Mouse (Mus musculus) heart, adult 2 months (tissue): Measurements from ENCODE around the gene Cp. TPM values are rescaled to one million over a fixed set of nuclear protein-coding genes. Genes with fewer than 3 reads are reported as not detected.
"Not testable (repeated sequence)": the region's sequence is repeated elsewhere in the genome, so short reads cannot be mapped to it uniquely, and the experiment has no call there.

Experiments used
- DNase-seq, 2 experiments: peaks; one replicate each; pipeline ENCODE4 v3.0.0; 2021
- H3K27ac ChIP-seq: fragments of 200-600 bp; 2 replicates; pipeline ENCODE4 v1.8.1; 2022
- H3K27me3 ChIP-seq: fragments of 200-500 bp; 2 replicates; pipeline ENCODE4 v1.6.1; 2012; ENCODE audit warnings: mild to moderate bottlenecking, low read length, inconsistent platforms, mixed read lengths; ENCODE audit not compliant: control insufficient read depth, insufficient read depth
- H3K36me3 ChIP-seq: fragments of 200-500 bp; 2 replicates; pipeline ENCODE4 v1.6.1; 2012; ENCODE audit warnings: low read length, inconsistent platforms; ENCODE audit not compliant: control insufficient read depth, insufficient read depth
- H3K4me1 ChIP-seq: fragments of 200-500 bp; 2 replicates; pipeline ENCODE4 v1.6.1; 2011; ENCODE audit warnings: low read length; ENCODE audit not compliant: control insufficient read depth, insufficient read depth
- H3K4me3 ChIP-seq: fragments of 200-600 bp; 2 replicates; pipeline ENCODE4 v1.8.1; 2022
- H3K79me2 ChIP-seq: fragments of 200-500 bp; replicated peaks from 2 replicates; pipeline ENCODE4 v1.6.1; 2012; ENCODE audit warnings: mild to moderate bottlenecking, inconsistent platforms, low read length, moderate library complexity, mixed read lengths; ENCODE audit not compliant: control insufficient read depth, insufficient read depth
- H3K9ac ChIP-seq: fragments of 200-500 bp; 2 replicates; pipeline ENCODE4 v1.6.1; 2012; ENCODE audit warnings: low read depth, mild to moderate bottlenecking, control low read depth, inconsistent platforms, low read length, mixed read lengths
- CTCF ChIP-seq: fragments of 200-600 bp; IDR thresholded peaks from 2 replicates; pipeline ENCODE4 v1.8.1; 2022; ENCODE audit warnings: antibody characterized with exemption, mild to moderate bottlenecking, moderate library complexity
- EP300 ChIP-seq: fragments of 200-500 bp; IDR thresholded peaks from 2 replicates; pipeline ENCODE4 v1.6.1; 2011; ENCODE audit warnings: low read depth, low read length, control low read depth; ENCODE audit not compliant: insufficient read depth
- POLR2A ChIP-seq: fragments of 200-500 bp; IDR thresholded peaks from 2 replicates; pipeline ENCODE4 v1.6.1; 2011; ENCODE audit warnings: mild to moderate bottlenecking, low read depth, low read length, control low read depth; ENCODE audit not compliant: insufficient read depth
- WGBS: fragments of 180-500 bp; shearing (Covaris S2); methylation state at CpG from one replicate; pipeline ENCODE4 v1.1.7; 2018; 5-methylcytosine and 5-hydroxymethylcytosine counted together
- intact Hi-C: fragments of 180-260 bp; cut with DNase I; formaldehyde crosslinking; loops from one replicate; pipeline ENCODE4 v1.15.1; 2025
- polyA plus RNA-seq: library from polyadenylated mRNA; depleted of rRNA; stranded (reverse); fragments of >200 nt; gene quantifications from 2 replicates; pipeline ENCODE4 v1.2.3, GENCODE M21; 2012; rRNA removed
- total RNA-seq, 2 experiments: library from RNA; stranded (reverse); gene quantifications; 2 replicates each; pipeline ENCODE4 v1.2.3; 2021

The Cp gene
- total and polyA plus RNA-seq, 3 experiments = 15.4 to 49.1 (median 40.7) TPM

DNA sequence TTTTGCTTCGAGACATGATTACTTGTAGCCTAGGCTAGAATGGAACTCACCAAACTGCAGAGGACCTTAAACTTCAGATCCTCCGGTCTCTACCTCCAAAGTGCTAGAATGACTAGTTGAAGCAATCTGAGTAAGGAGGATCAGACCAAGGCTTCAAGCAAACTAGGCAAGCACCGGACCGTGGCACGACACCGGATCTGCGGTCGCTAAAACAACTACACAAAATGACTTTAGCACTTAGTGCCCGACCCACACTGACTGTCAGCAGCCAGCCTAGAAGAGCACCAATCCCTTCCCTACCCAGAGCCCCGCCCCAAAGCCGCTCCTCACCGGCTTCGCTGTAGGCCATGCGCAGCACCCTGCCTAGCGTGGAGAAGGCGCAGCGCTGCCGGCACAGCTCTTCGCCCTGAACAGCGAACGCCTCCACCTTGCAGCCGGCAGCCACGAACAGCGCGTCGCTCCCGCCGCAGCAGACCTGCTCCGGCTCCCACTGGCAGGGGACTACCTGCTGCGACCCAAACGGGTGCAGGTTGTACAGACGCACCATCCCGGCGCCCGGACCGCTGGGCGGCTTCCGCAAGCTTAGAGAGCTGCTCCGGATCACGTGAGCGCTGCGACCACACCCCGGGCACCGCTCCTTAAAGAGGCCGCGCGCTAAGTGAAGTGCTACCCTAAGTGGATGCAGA is 78.0 kb downstream of the Cp start, which contains the start of gene Hps3:
Gene Hps3, minus strand, starts transcription at position 597 of the 686 bp plus-strand sequence.
- DNase-seq = peak; percentile 91 to 94
- under 1% methylated on average over 47 of the region's 47 CpGs for WGBS
- Histone ChIP-seq H3K36me3 (peaks cover 5% of the 10 kb centered on the region), H3K79me2 (no peaks in the 10 kb centered on the region; the same call in 1 of the 2 replicates), H3K4me1 (peaks cover 7% of the 10 kb centered on the region), H3K27me3 (no peaks in the 10 kb centered on the region), H3K9ac (peak within 1 kb of the TSS; percentile 87), H3K27ac (peak within 1 kb of the TSS; percentile 83), H3K4me3 (peak within 1 kb of the TSS; percentile 91)
- intact Hi-C loops = loop anchor here (2.0 to 10.0 kb wide), 4 partner anchors 22 to 870 kb away; partner anchors contain the start of genes 1700064H15Rik, Gyg and Hltf
- TF ChIP-seq POLR2A (peak; percentile 83), EP300 (0 out of 2 replicates have a peak, but pooled peaks have one; percentile 10), CTCF (peak; percentile 28; the same call in 1 of the 2 replicates)

DNA sequence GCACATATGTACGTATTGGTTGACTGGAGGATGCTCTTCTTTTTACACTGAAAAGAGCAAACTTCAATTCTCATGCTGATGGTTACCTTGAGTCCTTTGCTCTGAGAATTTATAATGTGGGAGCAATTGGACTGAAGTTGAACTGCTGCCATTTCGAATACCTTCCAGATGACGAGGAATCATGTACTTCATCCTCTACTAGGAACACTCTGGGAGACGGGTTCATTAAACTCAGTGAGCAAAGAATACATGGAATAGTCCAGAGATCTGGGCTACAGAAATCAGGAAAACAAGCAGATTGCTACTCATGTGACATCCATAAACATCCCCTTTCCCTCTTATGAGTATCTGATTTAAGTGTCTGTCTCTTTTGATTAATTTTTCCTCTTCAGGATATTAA is 79.2 kb downstream of the Cp start:
- Histone ChIP-seq H3K4me1 (peaks cover 7% of the 10 kb centered on the region), H3K27ac (no peak overlapping the region), H3K36me3 (peaks cover 5% of the 10 kb centered on the region), H3K4me3 (no peak overlapping the region), H3K79me2 (no peaks in the 10 kb centered on the region; the same call in 1 of the 2 replicates), H3K9ac (no peak overlapping the region), H3K27me3 (no peaks in the 10 kb centered on the region)
- no peak for TF ChIP-seq EP300
- TF ChIP-seq POLR2A = no peak
- no peak for TF ChIP-seq CTCF
- 74% methylated on average over 4 of the region's 4 CpGs for WGBS
- no peak for DNase-seq
- intact Hi-C loops = loop anchor here (10.0 kb wide), 3 partner anchors 119 to 871 kb away; partner anchors contain the start of genes 1700064H15Rik and Gyg

DNA sequence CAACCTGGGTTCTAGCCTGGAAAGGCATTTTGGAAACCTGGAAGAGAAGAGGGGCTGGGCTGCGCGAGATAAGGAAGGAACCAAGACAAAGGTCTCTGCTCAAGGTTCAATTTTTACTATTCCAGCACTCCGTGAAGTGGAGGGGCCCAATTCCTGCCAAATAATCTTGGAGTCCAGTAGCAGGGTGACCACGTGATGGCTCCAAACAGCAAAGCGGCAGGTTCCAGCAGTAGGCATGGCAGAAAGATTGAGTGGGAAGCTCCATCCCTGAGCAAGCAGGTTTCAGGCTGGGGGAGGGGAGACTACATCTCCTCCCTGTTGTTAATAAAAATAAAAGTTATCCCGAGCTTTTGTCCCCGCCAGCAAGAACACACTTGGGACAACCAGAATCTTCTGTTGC is 84.6 kb downstream of the Cp start:
- intact Hi-C loops, H3K4me3 ChIP-seq, H3K27ac ChIP-seq, H3K27me3 ChIP-seq, H3K9ac ChIP-seq, H3K4me1 ChIP-seq, DNase-seq, H3K36me3 ChIP-seq, H3K79me2 ChIP-seq: not testable (repeated sequence)
- WGBS = 89% methylated on average over 7 of the region's 7 CpGs

DNA sequence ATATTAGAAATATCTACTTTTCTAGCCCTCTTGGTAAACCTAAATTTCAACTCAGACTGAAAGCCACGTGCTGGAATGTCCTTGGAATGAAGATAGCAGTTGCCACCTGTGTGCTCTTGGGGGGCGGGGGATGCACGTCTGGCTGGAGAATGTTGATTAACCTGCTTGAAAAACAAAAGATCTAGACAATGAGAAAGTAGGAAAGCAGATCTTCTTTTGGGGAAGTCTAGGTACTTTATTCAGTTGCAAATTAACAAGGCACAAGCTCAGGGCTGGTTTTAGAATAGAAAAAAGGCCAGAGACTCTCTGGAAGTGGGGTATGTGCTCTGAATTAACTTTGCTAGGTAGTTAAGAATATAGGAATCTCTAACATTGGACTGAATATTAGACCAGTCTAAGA is 87.9 kb downstream of the Cp start:
- H3K79me2 ChIP-seq, H3K36me3 ChIP-seq, H3K4me1 ChIP-seq, DNase-seq, H3K4me3 ChIP-seq, H3K27ac ChIP-seq, intact Hi-C loops, H3K9ac ChIP-seq, H3K27me3 ChIP-seq: not testable (repeated sequence)
- WGBS = 72% methylated on average over 3 of the region's 3 CpGs

DNA sequence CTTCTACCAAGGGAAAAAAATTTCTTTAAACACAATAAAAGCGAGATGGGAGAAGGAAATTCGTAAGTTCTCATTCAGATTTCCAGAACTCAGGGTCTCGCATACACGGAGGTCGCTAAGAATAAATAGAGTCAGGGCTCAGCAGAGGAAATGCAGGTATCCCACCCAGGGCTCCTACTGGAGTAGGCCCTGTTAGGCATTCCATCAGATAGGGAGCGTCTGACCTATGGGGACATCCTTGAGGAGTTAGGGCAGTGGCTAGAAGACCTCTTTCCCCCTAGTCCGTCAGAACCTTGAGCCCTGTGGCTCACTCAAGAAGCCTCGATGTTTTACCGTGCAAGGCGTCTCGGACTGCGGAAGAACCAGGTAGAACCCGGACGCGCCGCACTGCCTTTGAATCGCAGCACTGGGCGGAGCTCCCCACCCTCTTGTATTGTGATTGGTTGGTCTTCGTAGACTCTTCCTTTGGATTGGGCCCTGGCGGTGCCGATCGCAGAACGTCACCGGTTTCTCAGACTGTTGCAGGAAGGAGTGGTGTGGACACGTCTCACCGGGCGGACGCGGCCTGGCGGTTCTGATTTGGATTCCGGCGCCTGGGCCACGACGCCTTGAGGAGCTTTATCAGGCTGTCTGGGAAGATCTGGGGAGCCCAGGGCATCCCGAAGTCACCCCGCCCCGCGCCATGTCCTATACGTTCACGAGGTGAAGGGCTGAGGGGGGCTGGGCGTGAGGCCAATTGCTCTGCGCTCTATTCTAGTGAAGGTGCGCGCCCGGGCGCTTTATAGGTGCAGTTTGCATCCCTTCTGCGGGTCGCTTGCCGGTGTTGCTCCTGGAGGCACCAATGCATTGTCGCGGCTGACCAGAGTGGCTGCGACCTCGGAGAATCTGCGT is 100.7 kb downstream of the Cp start, which contains the start of gene Hltf:
Gene Hltf, plus strand, starts transcription at position 506 of the 891 bp plus-strand sequence.
- Histone ChIP-seq H3K79me2 (no peaks in the 10 kb centered on the region), H3K4me1 (no peaks in the 10 kb centered on the region; the same call in 1 of the 2 replicates), H3K27me3 (no peaks in the 10 kb centered on the region), H3K36me3 (no peaks in the 10 kb centered on the region), H3K9ac (peak within 1 kb of the TSS; percentile 80), H3K4me3 (peak within 1 kb of the TSS; percentile 83), H3K27ac (peak within 1 kb of the TSS; percentile 88)
- DNase-seq = peak; percentile 96 to 97
- intact Hi-C loops = loop anchor here (2.0 kb wide), 1 partner anchor 23 kb away; the partner anchor contains the start of gene Hps3
- TF ChIP-seq EP300 (0 out of 2 replicates have a peak, but pooled peaks have one; percentile 18), CTCF (peak; percentile 19; the same call in 1 of the 2 replicates), POLR2A (peak; percentile 69)
- WGBS = 1% methylated on average over 45 of the region's 54 CpGs

DNA sequence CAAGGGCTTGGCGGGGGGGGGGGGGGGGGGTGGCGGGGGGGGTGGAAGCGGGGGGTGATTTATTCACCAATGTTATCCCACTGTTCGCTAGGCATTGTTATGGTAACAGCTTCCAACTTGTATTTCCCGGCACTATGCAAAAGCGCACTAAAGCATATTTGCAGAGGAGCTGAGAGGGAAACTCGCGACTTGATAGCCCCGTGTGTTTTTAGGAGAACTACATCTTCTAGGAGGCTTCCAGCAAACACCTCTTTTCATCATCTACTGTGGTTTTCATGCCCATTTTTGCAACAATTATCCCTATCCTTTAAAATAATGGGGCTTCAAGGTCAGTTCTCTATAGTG is 101.3 kb downstream of the Cp start:
- intact Hi-C loops = no loop called here
- WGBS = under 1% methylated on average over 9 of the region's 9 CpGs

More for the DNA sequence above, 101.3 kb downstream of the Cp start:
- Histone ChIP-seq H3K4me3 (peak overlapping the region; percentile 83), H3K4me1 (no peaks in the 10 kb centered on the region; the same call in 1 of the 2 replicates), H3K27ac (peak overlapping the region; percentile 88; the same call in 1 of the 2 replicates), H3K36me3 (no peaks in the 10 kb centered on the region; the same call in 1 of the 2 replicates), H3K79me2 (no peaks in the 10 kb centered on the region), H3K27me3 (no peaks in the 10 kb centered on the region), H3K9ac (peak overlapping the region; percentile 80)
- no peak for TF ChIP-seq EP300
- no peak for TF ChIP-seq POLR2A
- TF ChIP-seq CTCF = no peak
- DNase-seq = no peak

Other genes with a start within 250 kb of the Cp start
- gene Hps3, start 78.3 kb downstream of the Cp start, total RNA-seq = 1 to 10 TPM; 7.1 to 8.3 TPM
- gene Hps3, start 78.3 kb downstream of the Cp start, polyA plus RNA-seq = 5.9 and 7.7 TPM in 2 replicates
- gene Hltf, start 100.8 kb downstream of the Cp start, total RNA-seq = 10 to 100 TPM; 11.9 to 14.2 TPM
- gene Hltf, start 100.8 kb downstream of the Cp start, polyA plus RNA-seq = 3.1 and 6.4 TPM in 2 replicates
- gene Gyg, start 198.3 kb downstream of the Cp start, total RNA-seq = 100 to 1,000 TPM; 145 to 161 TPM
- 114 and 195 TPM in 2 replicates for gene Gyg, start 198.3 kb downstream of the Cp start, polyA plus RNA-seq